Mouse (Mus musculus): ENCODE results near the gene Prkcq. TPM values are rescaled to one million over a fixed set of nuclear protein-coding genes. Genes with fewer than 3 reads are reported as not detected.

Prkcq gene
- total RNA-seq, 2 experiments from 2014 or later: 6.9 to 8.5 TPM

- ATAC-seq (replicated peaks; ENCODE audit: low FRiP score, low TSS enrichment, poor library complexity, severe bottlenecking): no peak
These were observed 92.9 kb downstream of the Prkcq start for GRCm38 (mm10) chr2:11264836-11265235.

DNA sequence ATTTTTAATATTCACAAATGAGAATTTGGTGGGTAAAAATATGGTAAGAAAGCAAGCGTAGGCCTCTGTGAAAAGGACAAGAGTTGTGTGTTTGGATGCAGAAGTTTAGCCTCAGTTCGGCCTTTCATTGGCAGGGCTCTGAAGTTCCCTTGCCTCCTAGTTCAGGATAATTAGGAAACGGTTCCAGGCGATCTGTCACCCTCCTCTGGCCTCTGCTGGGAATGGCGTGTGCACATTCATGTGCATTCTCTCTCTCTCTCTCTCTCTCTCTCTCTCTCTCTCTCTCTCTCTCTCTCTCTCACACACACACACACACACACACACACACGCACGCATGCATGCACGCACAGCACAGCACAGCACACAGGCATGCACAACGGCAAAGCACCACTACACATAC, 93.5 kb downstream of the Prkcq start:
- no peak for ATAC-seq (replicated peaks; ENCODE audit: low FRiP score, low TSS enrichment, poor library complexity, severe bottlenecking)

DNA sequence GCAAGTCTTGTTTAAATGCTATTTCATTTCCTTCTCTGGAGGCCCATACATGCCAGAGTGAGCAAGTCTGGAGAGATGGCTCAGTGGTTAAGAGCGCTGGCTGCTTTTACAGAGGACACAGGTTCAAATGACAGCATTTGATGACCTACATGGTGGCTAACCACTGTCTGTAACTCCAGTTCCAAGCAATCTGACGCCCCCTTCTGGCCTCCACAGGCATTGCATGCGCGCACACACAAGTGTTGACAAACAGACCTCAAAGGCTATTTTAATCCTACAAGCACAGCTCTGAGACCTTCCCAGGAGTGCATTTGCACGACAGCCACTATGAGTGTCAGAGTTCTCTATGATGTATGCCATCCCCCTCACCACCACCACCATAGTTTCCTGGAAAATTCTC, 94.4 kb downstream of the Prkcq start:
- no peak for ATAC-seq (replicated peaks; ENCODE audit: low FRiP score, low TSS enrichment, poor library complexity, severe bottlenecking)

DNA sequence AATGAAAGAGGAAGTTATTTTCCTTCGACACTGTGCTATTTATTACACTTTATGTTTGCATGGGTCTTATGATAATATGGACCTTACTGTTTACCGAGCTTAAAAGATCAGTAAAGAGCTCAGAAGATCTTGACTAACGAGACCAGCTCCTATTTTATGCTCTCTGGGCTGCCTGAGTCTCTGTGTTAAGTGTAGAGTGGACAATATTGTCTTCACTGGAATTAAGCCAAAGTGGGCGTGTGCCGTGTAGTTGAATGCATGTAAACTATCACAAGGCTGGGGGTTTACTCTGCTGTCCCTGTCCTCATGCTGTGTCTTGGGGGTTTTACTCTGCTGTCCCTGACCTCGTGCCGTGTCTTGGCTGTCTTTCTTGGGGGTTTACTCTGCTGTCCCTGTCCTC, 107.1 kb downstream of the Prkcq start:
- no peak for ATAC-seq (replicated peaks; ENCODE audit: low FRiP score, low TSS enrichment, poor library complexity, severe bottlenecking)

DNA sequence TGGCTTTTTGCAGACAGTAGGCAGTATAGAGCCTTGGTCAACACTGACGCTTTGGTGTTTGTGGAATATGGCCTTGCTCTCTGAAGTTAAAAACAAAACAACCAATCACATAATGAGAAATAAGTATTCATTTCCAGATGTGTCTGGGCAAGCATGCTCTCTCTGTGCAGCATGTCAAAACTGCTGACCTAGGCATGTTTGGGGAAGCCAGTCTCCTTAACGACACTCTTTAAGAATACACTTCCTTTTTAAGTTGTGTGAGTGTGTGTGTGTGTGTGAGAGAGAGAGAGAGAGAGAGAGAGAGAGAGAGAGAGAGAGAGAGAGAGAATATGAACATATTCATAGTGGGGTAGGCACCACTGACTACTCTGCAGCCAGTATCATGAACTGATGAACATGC, 108.3 kb downstream of the Prkcq start:
- ATAC-seq (replicated peaks; ENCODE audit: low FRiP score, low TSS enrichment, poor library complexity, severe bottlenecking): no peak

DNA sequence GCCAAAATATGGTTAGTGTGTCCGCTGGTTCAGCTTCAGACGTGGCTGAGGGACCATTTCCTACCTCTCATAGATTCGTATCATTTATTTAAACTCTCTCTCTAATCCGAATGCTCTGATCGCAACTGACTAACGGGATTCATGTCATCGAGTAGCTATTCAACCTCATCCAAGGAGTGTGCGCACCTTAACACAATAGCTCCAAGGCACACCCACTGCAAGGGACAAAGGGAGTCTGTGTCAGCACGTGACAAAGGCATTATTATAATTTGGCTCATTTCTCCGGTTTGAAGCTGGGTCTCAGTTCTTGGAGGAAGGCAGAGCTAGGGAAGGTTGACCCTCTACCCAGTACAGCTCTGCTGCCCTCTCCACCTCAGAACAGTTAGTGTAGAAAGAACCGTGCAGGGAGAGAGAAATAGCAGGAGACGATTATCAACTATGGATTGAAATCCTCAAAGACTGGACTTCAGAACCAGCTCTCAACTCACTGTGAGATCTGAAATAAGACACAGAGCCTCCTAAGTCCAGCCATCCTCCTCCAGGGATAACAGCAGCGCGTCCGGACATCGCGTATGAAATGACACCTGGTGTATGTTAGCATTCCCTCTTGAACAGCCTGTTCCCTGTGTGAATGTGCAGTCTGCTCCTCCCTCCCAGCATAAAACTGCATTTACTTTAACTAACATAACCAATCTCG, 116.1 kb downstream of the Prkcq start:
- peak; percentile 66 for ATAC-seq (replicated peaks; ENCODE audit: low FRiP score, low TSS enrichment, poor library complexity, severe bottlenecking)

GRCm38 (mm10) chr2:11288531-11288846, 116.6 kb downstream of the Prkcq start:
- ATAC-seq (replicated peaks; ENCODE audit: low FRiP score, low TSS enrichment, poor library complexity, severe bottlenecking): peak; percentile 94

- no peak for ATAC-seq (replicated peaks; ENCODE audit: low FRiP score, low TSS enrichment, poor library complexity, severe bottlenecking)
These were observed 119.0 kb downstream of the Prkcq start for GRCm38 (mm10) chr2:11290931-11291330.

DNA sequence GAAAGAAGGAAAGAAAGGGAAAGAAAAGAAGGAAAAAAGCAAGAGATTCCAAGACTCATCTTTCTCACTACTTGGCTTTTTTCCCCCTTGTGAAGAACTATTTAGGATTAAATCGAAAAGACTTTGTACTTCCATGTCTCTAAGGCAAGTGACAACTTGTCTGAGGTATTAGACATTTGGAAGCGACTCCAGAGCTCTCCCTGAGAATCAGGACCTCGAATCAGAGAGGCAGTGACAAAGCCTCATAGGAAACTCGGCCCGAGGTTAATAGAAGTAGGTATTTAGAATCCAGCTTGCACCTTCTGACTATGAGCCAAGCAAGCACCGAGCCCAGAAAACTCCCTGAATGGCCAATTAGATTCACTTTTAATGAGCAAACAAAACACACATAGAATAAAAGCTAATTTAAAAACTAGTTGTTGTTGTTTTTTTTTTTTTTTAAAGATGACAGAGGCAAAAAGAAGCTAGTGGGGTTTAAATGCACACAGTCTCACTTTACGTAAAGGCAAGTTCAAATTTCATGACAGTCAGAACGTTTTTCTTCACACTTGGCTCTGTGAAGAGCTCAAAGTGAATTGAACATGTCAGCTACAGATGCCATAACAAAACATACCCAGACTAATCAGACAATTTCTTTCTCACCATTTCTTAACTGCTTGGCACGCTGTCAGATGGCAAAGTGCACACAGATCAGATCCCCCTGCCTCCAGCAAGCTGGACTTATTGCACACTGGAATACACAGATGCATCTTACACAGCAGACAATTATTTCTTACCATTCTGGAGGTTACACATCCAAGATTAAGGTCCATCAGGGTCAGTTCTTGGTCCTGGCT, 119.9 kb downstream of the Prkcq start:
- no peak for ATAC-seq (replicated peaks; ENCODE audit: low FRiP score, low TSS enrichment, poor library complexity, severe bottlenecking)

DNA sequence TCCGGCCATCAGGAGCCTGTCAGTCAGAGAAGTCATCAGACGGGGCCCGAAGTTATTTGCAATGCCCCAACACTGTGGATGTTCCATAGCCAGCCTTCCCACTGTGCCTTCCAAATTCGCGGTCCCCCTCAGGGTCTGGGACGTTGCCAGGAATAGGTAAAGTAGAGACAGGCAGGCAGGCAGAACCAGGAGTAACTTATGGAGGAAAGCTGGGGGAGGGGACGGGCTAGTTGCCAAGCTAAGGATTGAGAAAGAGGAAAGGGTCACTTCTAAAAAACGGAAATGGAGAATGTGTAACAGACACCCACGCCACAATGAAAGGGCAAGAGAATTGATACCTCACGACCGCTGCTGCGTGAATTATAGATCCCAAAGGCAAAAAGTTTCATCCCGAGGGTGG, 121.2 kb downstream of the Prkcq start:
- ATAC-seq (replicated peaks; ENCODE audit: low FRiP score, low TSS enrichment, poor library complexity, severe bottlenecking): no peak

GRCm38 (mm10) chr2:11294643-11295191, 122.8 kb downstream of the Prkcq start:
- ATAC-seq (replicated peaks; ENCODE audit: low FRiP score, low TSS enrichment, poor library complexity, severe bottlenecking): no peak

DNA sequence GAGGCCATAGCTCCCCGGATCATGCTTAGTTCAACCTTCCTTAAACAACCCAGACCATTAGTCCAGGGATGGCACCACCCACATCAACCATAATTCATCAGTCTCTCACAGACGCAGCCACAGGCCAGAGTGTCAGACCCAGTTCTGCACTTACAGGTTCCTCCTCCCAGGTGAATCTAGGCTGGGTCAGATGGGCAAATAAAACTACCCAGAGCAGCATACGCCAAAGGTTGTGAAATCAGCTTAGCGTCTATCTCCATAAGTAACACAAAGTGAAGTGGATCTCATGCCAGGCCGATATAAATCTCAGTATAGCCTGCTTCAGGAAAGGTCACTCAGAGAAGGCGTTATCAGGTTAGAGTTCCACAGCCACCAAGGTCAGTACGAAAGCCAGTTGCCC, 126.9 kb downstream of the Prkcq start:
- no peak for ATAC-seq (replicated peaks; ENCODE audit: low FRiP score, low TSS enrichment, poor library complexity, severe bottlenecking)

- ATAC-seq (replicated peaks; ENCODE audit: low FRiP score, low TSS enrichment, poor library complexity, severe bottlenecking): no peak
These were observed 127.5 kb downstream of the Prkcq start for GRCm38 (mm10) chr2:11299366-11299765.

GRCm38 (mm10) chr2:11300362-11300761, 128.5 kb downstream of the Prkcq start:
- ATAC-seq (replicated peaks; ENCODE audit: low FRiP score, low TSS enrichment, poor library complexity, severe bottlenecking): no peak

DNA sequence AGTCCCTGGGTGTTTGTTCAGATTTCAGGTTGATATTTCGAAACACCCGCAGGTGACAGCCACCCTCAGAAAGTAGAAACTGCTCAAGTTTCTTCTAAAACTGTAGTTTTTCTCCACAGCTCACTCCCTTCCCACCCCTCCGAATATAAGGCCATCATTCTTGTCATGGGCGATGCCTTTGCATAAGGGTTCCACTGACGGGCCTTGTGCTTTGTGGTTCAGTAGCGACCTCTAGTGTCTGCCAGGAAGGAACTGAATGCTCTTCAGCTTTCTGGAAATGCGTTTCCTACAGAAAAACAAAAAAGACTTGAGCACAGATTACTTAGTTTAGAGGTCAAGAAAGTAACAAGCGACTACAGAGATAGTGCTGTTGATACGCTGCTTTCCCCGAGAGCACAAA, 148.3 kb downstream of the Prkcq start:
- ATAC-seq (replicated peaks; ENCODE audit: low FRiP score, low TSS enrichment, poor library complexity, severe bottlenecking): 0 out of 2 replicates have a peak, but pooled peaks have one; percentile 61

DNA sequence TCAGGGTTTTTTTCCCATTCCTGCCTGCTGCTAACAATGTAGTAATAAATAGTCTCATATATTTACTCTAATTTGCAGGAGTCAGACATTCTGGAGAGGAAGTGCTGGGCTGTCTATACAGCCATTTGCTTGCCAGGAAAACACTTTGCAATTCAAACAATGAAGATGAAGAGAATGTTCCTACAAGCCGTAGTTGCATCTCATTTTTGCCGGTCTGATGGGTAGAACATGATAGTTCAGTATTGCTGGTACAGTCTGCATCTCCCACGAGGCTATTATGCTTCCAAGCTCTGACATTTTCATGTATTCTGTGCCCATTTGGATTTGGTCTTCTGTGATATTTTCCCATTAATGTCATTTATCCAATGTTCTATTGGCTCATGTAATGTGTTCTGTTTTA, 150.5 kb downstream of the Prkcq start:
- ATAC-seq (replicated peaks; ENCODE audit: low FRiP score, low TSS enrichment, poor library complexity, severe bottlenecking): no peak

- ATAC-seq (replicated peaks; ENCODE audit: low FRiP score, low TSS enrichment, poor library complexity, severe bottlenecking): no peak
These were observed 155.4 kb downstream of the Prkcq start for GRCm38 (mm10) chr2:11327280-11327679.

DNA sequence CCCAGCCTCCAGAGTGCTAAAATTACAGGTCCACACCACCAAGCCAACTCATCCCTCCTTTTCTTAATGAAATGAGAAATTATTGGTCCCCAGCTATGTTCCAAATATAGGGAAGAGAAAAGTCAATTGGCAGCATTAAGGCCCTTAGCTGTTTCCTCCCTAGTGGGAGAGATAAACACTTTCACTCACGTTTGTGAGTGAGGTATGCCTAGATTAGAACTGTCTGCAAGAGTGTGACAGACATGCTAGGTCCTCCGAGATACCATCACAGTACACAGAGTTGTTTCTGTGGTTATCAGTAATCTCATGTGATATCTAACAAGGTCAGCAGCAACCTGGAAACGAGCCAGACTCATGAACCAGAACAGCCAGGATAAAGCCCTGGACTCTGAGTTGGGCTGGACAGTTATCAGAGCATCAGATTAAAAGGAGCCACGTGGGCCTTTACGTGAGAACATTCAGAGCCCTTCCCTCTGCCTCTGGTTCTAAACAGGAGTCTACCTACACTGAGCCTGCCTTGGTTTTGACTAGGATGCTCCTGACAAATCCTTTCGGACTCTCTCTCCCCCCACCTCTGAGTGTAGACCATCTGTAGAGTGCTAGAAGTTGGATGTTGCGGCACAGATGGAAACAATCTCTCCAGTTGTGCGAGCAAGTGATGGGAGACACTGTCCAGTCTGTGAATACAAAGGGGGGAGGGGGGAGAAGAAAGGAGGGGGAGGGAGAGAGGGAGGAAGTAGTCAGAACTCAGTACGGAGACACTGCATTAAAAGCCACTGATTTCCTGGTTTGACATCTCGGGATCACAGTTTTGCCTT, 157.7 kb downstream of the Prkcq start:
- peak; percentile 56; the same call in 1 of the 2 replicates for ATAC-seq (replicated peaks; ENCODE audit: low FRiP score, low TSS enrichment, poor library complexity, severe bottlenecking)

DNA sequence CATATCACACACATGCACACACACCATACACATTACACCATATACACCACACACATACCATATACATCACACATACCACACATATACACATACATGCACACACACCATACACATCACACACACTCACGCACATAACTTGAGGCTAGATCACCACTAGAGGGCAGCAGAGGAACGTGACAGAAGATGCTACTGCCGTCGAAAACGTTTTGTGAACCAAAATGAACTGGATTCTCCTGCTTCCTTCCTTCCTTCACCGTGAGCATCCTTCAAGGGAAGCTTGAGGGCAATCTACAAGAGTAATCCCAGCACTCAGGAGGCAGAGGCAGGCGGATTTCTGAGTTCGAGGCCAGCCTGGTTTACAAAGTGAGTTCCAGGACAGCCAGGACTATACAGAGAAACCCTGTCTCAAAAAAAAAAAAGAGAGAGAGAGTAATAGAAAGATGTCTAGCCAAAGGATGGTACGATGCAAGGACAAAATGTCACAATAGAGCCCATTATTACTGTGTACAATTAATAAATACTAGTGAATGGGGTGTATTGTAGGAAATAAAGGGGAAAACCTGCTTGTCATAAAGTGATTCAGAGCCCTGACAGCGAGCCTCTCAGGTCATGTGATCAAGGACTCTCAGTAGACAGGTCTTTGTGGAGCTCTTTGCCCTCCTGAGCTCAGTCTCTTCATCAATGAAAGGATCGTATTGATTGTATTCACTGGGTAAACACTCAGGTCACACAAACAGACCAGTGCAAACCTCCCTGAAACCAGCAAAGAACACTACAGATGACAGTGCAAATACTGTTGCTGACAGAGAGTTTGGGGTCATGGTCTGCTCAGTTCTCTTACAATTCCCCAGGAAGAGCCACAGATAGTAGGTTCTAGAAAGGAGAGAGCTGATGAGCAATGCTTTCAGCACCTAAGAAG, 159.9 kb downstream of the Prkcq start:
- ATAC-seq (replicated peaks; ENCODE audit: low FRiP score, low TSS enrichment, poor library complexity, severe bottlenecking): peak; percentile 73
